Mouse (Mus musculus): ENCODE results near the gene Eif2b2. TPM values are rescaled to one million over a fixed set of nuclear protein-coding genes. Genes with fewer than 3 reads are reported as not detected.

The Eif2b2 gene
- polyA plus RNA-seq, 1 experiment from 2014 or later, result 76.0 TPM

GRCm38 (mm10) chr12:85266248-85266647, 47.0 kb downstream of the Eif2b2 start:
- Histone ChIP-seq H3K9ac (ENCODE audit: low read depth, low read length) (no peak overlapping the region), H3K4me3 (replicated peaks; ENCODE audit: low read depth, low read length) (no peak overlapping the region), H3K36me3 (ENCODE audit: insufficient read depth, low read length) (no peaks in the 10 kb centered on the region), H3K4me1 (replicated peaks; ENCODE audit: insufficient read depth, low read length) (0 out of 2 replicates have a peak, but pooled peaks cover 5% of the 10 kb centered on the region), H3K9me3 (replicated peaks; ENCODE audit: low read length) (no peaks in the 10 kb centered on the region), H3K4me2 (ENCODE audit: low read length) (no peak overlapping the region), H3K27ac (no peak overlapping the region), H3K27me3 (ENCODE audit: insufficient read depth, low read length) (no peaks in the 10 kb centered on the region)
- 84% methylated on average over 3 of the region's 3 CpGs for WGBS
- ATAC-seq (replicated peaks; ENCODE audit: low FRiP score, low read depth) (no peak), DNase-seq (ENCODE audit: low spot score) (no peak)
- TF ChIP-seq CTCF (IDR thresholded peaks at IDR 0.05; ENCODE audit: low read depth), result no peak

DNA sequence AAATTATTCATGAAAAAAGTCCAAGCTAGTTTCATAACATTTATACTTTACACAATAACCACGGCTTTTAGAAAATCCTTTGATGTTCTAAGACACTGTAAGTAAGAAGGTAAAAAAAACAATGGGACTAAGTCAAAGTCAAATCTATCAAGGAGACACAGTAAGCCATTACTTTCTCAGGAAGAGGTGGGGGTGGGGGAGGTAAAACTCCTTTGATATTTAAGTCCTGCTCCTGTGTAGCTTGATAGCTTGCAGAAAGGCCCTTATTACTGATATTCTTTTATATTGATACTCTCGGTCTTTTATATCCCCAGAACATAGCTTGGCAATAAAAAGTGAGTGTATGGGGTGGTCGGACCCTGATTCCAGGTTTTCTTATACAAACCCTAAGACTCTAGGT, 50.5 kb downstream of the Eif2b2 start:
- H3K4me1 ChIP-seq (replicated peaks; ENCODE audit: insufficient read depth, low read length), result 0 out of 2 replicates have a peak, but pooled peaks cover 5% of the 10 kb centered on the region
- 23% methylated on average over 3 of the region's 3 CpGs for WGBS
- no peaks in the 10 kb centered on the region for H3K9me3 ChIP-seq (replicated peaks; ENCODE audit: low read length)
- ATAC-seq (replicated peaks; ENCODE audit: low FRiP score, low read depth) (no peak), DNase-seq (ENCODE audit: low spot score) (no peak)
- peak overlapping the region; percentile 81 for H3K27ac ChIP-seq
- H3K36me3 ChIP-seq (ENCODE audit: insufficient read depth, low read length), result no peaks in the 10 kb centered on the region
- H3K27me3 ChIP-seq (ENCODE audit: insufficient read depth, low read length), result no peaks in the 10 kb centered on the region
- H3K9ac ChIP-seq (ENCODE audit: low read depth, low read length), result peak overlapping the region; percentile 62
- H3K4me3 ChIP-seq (replicated peaks; ENCODE audit: low read depth, low read length), result peak overlapping the region; percentile 42
- TF ChIP-seq CTCF (IDR thresholded peaks at IDR 0.05; ENCODE audit: low read depth), result no peak
- H3K4me2 ChIP-seq (ENCODE audit: low read length), result peak overlapping the region; percentile 61

GRCm38 (mm10) chr12:85270319-85270718, 51.0 kb downstream of the Eif2b2 start, which contains the start of gene Mlh3:
Mlh3 (minus strand) TSS chr12:85270599.
- no peaks in the 10 kb centered on the region for H3K36me3 ChIP-seq (ENCODE audit: insufficient read depth, low read length)
- WGBS, result 1% methylated on average over 35 of the region's 35 CpGs
- ATAC-seq (replicated peaks; ENCODE audit: low FRiP score, low read depth), result peak; percentile 93

GRCm38 (mm10) chr12:85271132-85271842, 52.0 kb downstream of the Eif2b2 start:
- Histone ChIP-seq H3K36me3 (ENCODE audit: insufficient read depth, low read length) (no peaks in the 10 kb centered on the region), H3K4me3 (replicated peaks; ENCODE audit: low read depth, low read length) (no peak overlapping the region), H3K27ac (no peak overlapping the region), H3K27me3 (ENCODE audit: insufficient read depth, low read length) (no peaks in the 10 kb centered on the region), H3K4me1 (replicated peaks; ENCODE audit: insufficient read depth, low read length) (no peaks in the 10 kb centered on the region), H3K9me3 (replicated peaks; ENCODE audit: low read length) (no peaks in the 10 kb centered on the region), H3K4me2 (ENCODE audit: low read length) (no peak overlapping the region), H3K9ac (ENCODE audit: low read depth, low read length) (no peak overlapping the region)
- 75% methylated on average over 7 of the region's 7 CpGs for WGBS
- ATAC-seq (replicated peaks; ENCODE audit: low FRiP score, low read depth) (no peak), DNase-seq (ENCODE audit: low spot score) (no peak)
- 0 out of 2 replicates have a peak, but pooled peaks have one; percentile 5 for TF ChIP-seq CTCF (IDR thresholded peaks at IDR 0.05; ENCODE audit: low read depth)

More at GRCm38 (mm10) chr12:85270319-85270718, 51.0 kb downstream of the Eif2b2 start, which contains the start of gene Mlh3:
- H3K4me2 ChIP-seq (ENCODE audit: low read length), result peak within 1 kb of the TSS; percentile 61
- no peaks in the 10 kb centered on the region for H3K27me3 ChIP-seq (ENCODE audit: insufficient read depth, low read length)
- H3K4me3 ChIP-seq (replicated peaks; ENCODE audit: low read depth, low read length), result peak within 1 kb of the TSS; percentile 42
- peak; percentile 86 for DNase-seq (ENCODE audit: low spot score)
- H3K9ac ChIP-seq (ENCODE audit: low read depth, low read length), result peak within 1 kb of the TSS; percentile 62
- TF ChIP-seq CTCF (IDR thresholded peaks at IDR 0.05; ENCODE audit: low read depth), result peak; percentile 53
- peak within 1 kb of the TSS; percentile 81 for H3K27ac ChIP-seq
- 0 out of 2 replicates have a peak, but pooled peaks cover 2% of the 10 kb centered on the region for H3K4me1 ChIP-seq (replicated peaks; ENCODE audit: insufficient read depth, low read length)
- H3K9me3 ChIP-seq (replicated peaks; ENCODE audit: low read length), result no peaks in the 10 kb centered on the region

DNA sequence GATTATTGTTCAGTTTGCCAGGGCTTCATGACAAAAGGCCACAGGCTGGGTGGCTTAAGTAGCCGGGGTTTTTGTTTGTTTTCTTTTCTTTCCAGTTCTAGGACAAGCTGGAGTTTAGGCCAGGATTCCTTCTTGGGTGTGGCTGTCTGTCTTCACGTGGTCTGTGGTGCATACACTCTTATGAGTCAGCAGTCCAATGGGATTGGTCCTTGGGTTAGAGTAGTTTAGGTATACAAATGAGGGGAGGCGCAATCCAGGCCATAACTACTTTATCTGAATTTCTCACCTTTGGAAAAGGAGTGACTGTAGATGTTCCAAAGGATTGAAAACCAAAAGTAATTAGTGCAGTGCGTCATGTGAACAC, 52.5 kb downstream of the Eif2b2 start:
- TF ChIP-seq CTCF (IDR thresholded peaks at IDR 0.05; ENCODE audit: low read depth), result no peak
- Histone ChIP-seq H3K27ac (no peak overlapping the region), H3K9ac (ENCODE audit: low read depth, low read length) (no peak overlapping the region), H3K4me3 (replicated peaks; ENCODE audit: low read depth, low read length) (no peak overlapping the region), H3K4me2 (ENCODE audit: low read length) (no peak overlapping the region), H3K9me3 (replicated peaks; ENCODE audit: low read length) (no peaks in the 10 kb centered on the region), H3K36me3 (ENCODE audit: insufficient read depth, low read length) (no peaks in the 10 kb centered on the region), H3K4me1 (replicated peaks; ENCODE audit: insufficient read depth, low read length) (no peaks in the 10 kb centered on the region), H3K27me3 (ENCODE audit: insufficient read depth, low read length) (no peaks in the 10 kb centered on the region)
- ATAC-seq (replicated peaks; ENCODE audit: low FRiP score, low read depth), result no peak
- 54% methylated on average over 4 of the region's 4 CpGs for WGBS
- DNase-seq (ENCODE audit: low spot score), result no peak

- ATAC-seq (replicated peaks; ENCODE audit: low FRiP score, low read depth), result no peak
- Histone ChIP-seq H3K27ac (no peak overlapping the region), H3K9ac (ENCODE audit: low read depth, low read length) (no peak overlapping the region), H3K4me2 (ENCODE audit: low read length) (no peak overlapping the region), H3K27me3 (ENCODE audit: insufficient read depth, low read length) (no peaks in the 10 kb centered on the region), H3K36me3 (ENCODE audit: insufficient read depth, low read length) (no peaks in the 10 kb centered on the region), H3K4me1 (replicated peaks; ENCODE audit: insufficient read depth, low read length) (no peaks in the 10 kb centered on the region), H3K9me3 (replicated peaks; ENCODE audit: low read length) (no peaks in the 10 kb centered on the region), H3K4me3 (replicated peaks; ENCODE audit: low read depth, low read length) (no peak overlapping the region)
- DNase-seq (ENCODE audit: low spot score), result peak; percentile 74
- no peak for TF ChIP-seq CTCF (IDR thresholded peaks at IDR 0.05; ENCODE audit: low read depth)
- WGBS, result 30% methylated on average over 10 of the region's 10 CpGs
Measured at GRCm38 (mm10) chr12:85273508-85273907, 54.2 kb downstream of the Eif2b2 start.

Small RNA genes within 50 kb of the gene (microRNA-seq; reads per million reads assigned to microRNA genes)
- gene Mir6938, result not detected

Other genes starting within 250 kb of the Eif2b2 start
- 137 and 143 TPM in 2 replicates for gene Fcf1, start 248.6 kb upstream of the Eif2b2 start, polyA plus RNA-seq (2015; fragmentation: Nextera tagmentation; extraction: Ambion mirVana)
- gene Arel1, start 248.6 kb upstream of the Eif2b2 start, polyA plus RNA-seq (2015; fragmentation: Nextera tagmentation; extraction: Ambion mirVana), result 8.8 and 9.8 TPM in 2 replicates
- gene Ylpm1, start 223.2 kb upstream of the Eif2b2 start, polyA plus RNA-seq (2015; fragmentation: Nextera tagmentation; extraction: Ambion mirVana), result 19.5 and 19.7 TPM in 2 replicates
- 3.0 and 3.3 TPM in 2 replicates for gene Prox2, start 108.7 kb upstream of the Eif2b2 start, polyA plus RNA-seq (2015; fragmentation: Nextera tagmentation; extraction: Ambion mirVana)
- gene Dlst, start 108.6 kb upstream of the Eif2b2 start, polyA plus RNA-seq (2015; fragmentation: Nextera tagmentation; extraction: Ambion mirVana), result 123 and 131 TPM in 2 replicates
- gene Rps6kl1, start 68.2 kb upstream of the Eif2b2 start, polyA plus RNA-seq (2015; fragmentation: Nextera tagmentation; extraction: Ambion mirVana), result 0.87 and 1.1 TPM in 2 replicates
- gene Pgf, start 41.7 kb upstream of the Eif2b2 start, polyA plus RNA-seq (2015; fragmentation: Nextera tagmentation; extraction: Ambion mirVana), result 5.6 and 6.1 TPM in 2 replicates
- 7.1 and 7.3 TPM in 2 replicates for gene Mlh3, start 51.1 kb downstream of the Eif2b2 start, polyA plus RNA-seq (2015; fragmentation: Nextera tagmentation; extraction: Ambion mirVana)
- gene Acyp1, start 69.0 kb downstream of the Eif2b2 start, polyA plus RNA-seq (2015; fragmentation: Nextera tagmentation; extraction: Ambion mirVana), result 79.6 and 87.7 TPM in 2 replicates
- gene Zc2hc1c, start 69.1 kb downstream of the Eif2b2 start, polyA plus RNA-seq (2015; fragmentation: Nextera tagmentation; extraction: Ambion mirVana), result 3.5 TPM in 2 replicates
- 15.5 and 16.4 TPM in 2 replicates for gene Nek9, start 119.9 kb downstream of the Eif2b2 start, polyA plus RNA-seq (2015; fragmentation: Nextera tagmentation; extraction: Ambion mirVana)
- gene Tmed10, start 155.4 kb downstream of the Eif2b2 start, polyA plus RNA-seq (2015; fragmentation: Nextera tagmentation; extraction: Ambion mirVana), result 357 and 372 TPM in 2 replicates

Measured in kidney, postnatal 0 days (tissue).